Mouse (Mus musculus): ENCODE data around the gene Cryz. TPM values are rescaled to one million over a fixed set of nuclear protein-coding genes. Genes with fewer than 3 reads are reported as not detected.
A peak's percentile ranks its signal among the peaks of the same experiment; 100 is the strongest.

The Cryz gene
- polyA plus RNA-seq, 1 experiment from 2014 or later = 12.5 TPM

DNA sequence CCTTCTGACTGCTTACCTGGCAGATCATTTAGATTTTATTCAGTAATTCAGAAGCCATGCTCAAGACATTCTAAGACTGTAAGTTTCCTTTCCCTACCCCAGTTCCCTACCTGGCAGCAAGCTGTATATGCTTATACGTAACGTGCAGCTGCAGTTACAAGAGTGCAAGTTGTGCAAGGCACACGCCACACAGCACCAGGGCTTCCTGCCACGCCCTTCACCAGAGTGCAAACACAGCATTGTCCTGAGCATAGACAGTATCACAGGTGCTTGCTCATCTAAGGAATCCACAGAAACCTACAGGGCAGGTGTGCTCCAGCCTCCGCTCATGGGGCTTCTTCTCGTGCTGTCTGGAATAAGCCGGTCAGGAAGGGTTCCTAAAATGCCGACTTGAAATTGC lies 18.6 kb upstream of the Cryz start:
- no peak for ATAC-seq
- Histone ChIP-seq H3K4me3 (replicated peaks) (no peak overlapping the region), H3K9me3 (no peaks in the 10 kb centered on the region), H3K36me3 (peaks cover 15% of the 10 kb centered on the region), H3K9ac (replicated peaks) (no peak overlapping the region), H3K27me3 (no peaks in the 10 kb centered on the region), H3K4me2 (replicated peaks) (no peak overlapping the region), H3K27ac (no peak overlapping the region), H3K4me1 (replicated peaks) (no peaks in the 10 kb centered on the region)
- WGBS = 97% methylated on average over 8 of the region's 8 CpGs

DNA sequence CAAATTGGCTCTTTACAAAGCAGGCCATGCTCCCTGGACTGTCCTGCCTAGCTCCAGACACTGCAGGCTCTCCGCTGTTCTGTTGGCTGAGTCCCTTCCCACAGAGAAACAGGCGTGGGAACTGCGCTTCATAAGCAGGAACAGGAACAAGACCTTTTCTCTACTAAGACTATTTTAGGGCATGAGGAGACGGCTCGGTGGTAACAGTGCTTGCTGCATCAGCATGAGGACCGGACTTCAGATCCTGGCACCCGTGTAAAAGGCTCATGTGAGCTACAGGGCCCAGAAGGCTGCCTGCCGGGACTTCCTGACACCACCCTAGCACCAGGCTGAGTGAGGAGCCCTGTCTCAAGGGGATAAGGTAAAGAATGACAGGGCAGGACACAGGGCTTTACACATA lies 12.2 kb upstream of the Cryz start:
- Histone ChIP-seq H3K4me3 (replicated peaks) (no peak overlapping the region), H3K9ac (replicated peaks) (no peak overlapping the region), H3K36me3 (peaks cover 45% of the 10 kb centered on the region), H3K27ac (no peak overlapping the region), H3K4me1 (replicated peaks) (no peaks in the 10 kb centered on the region), H3K9me3 (no peaks in the 10 kb centered on the region), H3K27me3 (no peaks in the 10 kb centered on the region), H3K4me2 (replicated peaks) (no peak overlapping the region)
- no peak for ATAC-seq
- WGBS = 87% methylated on average over 8 of the region's 8 CpGs

DNA sequence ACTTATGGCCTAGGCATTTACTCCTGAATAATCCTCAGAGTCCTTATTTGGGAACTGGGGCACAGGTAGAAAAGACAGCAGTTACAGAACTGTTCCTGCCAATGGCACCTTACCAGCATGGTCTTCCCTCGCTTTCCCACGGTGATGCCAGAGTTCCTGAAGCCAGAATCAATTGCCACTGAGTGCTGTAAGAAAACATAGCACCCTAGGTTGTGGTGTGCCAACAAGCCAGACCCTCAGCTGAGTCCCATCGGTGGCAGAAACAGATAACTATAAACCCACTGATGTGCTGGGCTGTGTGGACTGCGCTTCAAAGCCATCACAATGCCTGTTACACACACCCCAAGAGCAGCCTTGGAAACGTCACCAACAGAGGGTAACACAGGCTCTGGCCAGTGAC lies 5.5 kb upstream of the Cryz start:
- no peaks in the 10 kb centered on the region for H3K9me3 ChIP-seq
- H3K4me1 ChIP-seq (replicated peaks) = no peaks in the 10 kb centered on the region
- no peak for ATAC-seq
- H3K36me3 ChIP-seq = peaks cover 71% of the 10 kb centered on the region
- no peaks in the 10 kb centered on the region for H3K27me3 ChIP-seq
- no peak overlapping the region for H3K9ac ChIP-seq (replicated peaks)
- no peak overlapping the region for H3K4me3 ChIP-seq (replicated peaks)
- H3K4me2 ChIP-seq (replicated peaks) = no peak overlapping the region
- 93% methylated on average over 5 of the region's 5 CpGs for WGBS
- no peak overlapping the region for H3K27ac ChIP-seq

DNA sequence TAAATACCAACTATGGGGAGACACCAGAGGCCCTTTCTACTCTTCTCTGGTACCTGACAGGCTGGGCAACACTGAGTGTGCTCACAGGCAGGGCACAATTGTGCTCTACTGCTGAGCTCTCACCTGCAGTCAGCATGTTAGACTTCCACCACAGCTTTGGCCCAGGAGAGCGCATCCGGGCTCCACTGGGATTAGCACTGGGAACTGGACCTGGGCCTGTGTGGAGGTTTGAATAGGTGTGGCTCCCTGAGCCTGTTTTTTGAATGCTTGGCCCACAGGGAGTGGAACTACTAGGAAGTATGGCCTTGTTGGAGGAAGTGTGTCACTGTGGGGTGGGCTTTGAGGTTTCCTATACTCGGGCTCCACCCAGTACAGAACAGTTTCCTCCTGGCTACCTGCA lies 4.9 kb upstream of the Cryz start:
- no peak for ATAC-seq
- Histone ChIP-seq H3K27ac (no peak overlapping the region), H3K9ac (replicated peaks) (no peak overlapping the region), H3K4me3 (replicated peaks) (no peak overlapping the region), H3K4me2 (replicated peaks) (no peak overlapping the region), H3K4me1 (replicated peaks) (peaks cover 3% of the 10 kb centered on the region), H3K9me3 (no peaks in the 10 kb centered on the region), H3K36me3 (peaks cover 65% of the 10 kb centered on the region), H3K27me3 (no peaks in the 10 kb centered on the region)
- WGBS = 92% methylated on average over 3 of the region's 3 CpGs

DNA sequence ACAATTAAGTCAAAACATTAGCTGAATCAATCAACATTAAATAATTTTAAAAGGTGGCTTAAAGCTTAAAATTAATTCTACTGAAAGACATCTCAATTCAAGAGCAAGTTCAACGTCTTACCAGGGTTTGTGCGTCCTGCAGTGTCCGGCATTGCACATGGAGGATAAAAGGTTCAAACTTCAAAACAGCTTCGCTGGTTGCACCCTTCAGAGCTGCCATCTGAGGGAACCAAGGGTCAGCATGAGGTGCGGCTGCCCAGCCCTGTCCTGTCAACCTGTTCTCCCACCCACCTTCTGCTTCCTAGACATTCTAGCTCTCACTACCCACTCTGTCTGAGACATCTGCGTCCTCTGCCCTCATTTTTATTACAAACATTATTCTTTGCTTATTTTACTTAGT lies 2.9 kb upstream of the Cryz start:
- no peak overlapping the region for H3K4me3 ChIP-seq (replicated peaks)
- no peak overlapping the region for H3K4me2 ChIP-seq (replicated peaks)
- no peak overlapping the region for H3K9ac ChIP-seq (replicated peaks)
- H3K27ac ChIP-seq = no peak overlapping the region
- H3K4me1 ChIP-seq (replicated peaks) = peaks cover 13% of the 10 kb centered on the region
- H3K27me3 ChIP-seq = no peaks in the 10 kb centered on the region
- no peaks in the 10 kb centered on the region for H3K9me3 ChIP-seq
- WGBS = 95% methylated on average over 6 of the region's 6 CpGs
- ATAC-seq = no peak
- H3K36me3 ChIP-seq = peaks cover 47% of the 10 kb centered on the region

DNA sequence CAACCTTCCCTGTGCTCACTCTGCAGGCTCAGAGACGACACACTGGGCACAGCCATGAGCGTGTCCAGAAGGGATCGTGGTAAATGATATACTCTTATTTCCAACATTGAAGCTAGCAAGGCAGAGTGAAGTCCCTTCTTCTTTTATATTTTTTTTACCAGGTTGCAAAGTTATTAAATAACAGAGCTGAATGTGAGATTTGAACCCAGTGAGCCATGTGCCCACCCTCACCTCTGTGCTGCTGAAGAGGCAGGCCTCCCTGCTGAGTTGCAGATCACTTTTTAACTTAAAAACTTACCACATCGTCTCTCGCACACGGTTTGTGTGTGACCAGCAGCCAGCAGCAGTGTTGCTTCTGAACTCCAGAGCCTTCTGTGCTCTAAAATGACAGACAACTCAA lies 2.4 kb upstream of the Cryz start:
- WGBS = 95% methylated on average over 6 of the region's 6 CpGs
- no peak overlapping the region for H3K27ac ChIP-seq
- H3K36me3 ChIP-seq = peaks cover 47% of the 10 kb centered on the region

DNA sequence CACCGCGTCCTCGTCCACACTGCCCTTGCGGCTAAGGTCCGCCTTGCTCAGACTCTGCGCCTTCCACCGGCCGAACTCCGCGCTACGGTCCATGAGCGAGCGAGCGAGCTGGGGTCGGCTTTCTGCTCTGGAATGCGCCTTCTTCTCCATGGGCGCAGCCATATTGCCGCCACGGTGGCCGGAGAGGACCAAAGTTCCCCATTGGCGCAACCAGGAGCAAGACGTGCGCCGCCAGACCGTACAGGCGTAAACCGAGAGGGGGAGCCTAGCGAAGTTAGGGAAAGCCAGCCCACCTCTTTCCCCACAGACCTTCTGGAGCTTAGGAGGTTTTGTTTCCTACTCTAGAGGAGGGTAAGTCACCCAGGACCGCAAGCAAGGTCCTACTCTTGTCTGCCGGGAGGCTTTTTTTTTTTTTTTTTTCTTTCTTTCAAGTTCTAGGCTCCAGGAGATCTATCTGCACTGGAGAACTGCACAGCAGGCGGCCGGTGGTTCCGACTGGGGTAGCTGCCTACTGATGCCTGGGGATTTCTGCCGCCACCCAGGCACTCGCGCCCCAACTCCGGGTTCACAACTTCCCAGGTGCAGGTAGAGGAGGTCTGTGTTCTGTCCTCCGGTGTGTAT lies 533 bp downstream of the Cryz start, which contains the start of gene Tyw3:
TSS of gene Tyw3 (minus strand) at position 171 of the 621 bp plus-strand sequence.
- Histone ChIP-seq H3K4me2 (replicated peaks) (peak within 1 kb of the TSS; percentile 74), H3K9ac (replicated peaks) (peak within 1 kb of the TSS; percentile 83), H3K36me3 (peaks cover 22% of the 10 kb centered on the region), H3K4me1 (replicated peaks) (peaks cover 13% of the 10 kb centered on the region), H3K9me3 (no peaks in the 10 kb centered on the region), H3K27me3 (no peaks in the 10 kb centered on the region), H3K27ac (peak within 1 kb of the TSS; percentile 93), H3K4me3 (replicated peaks) (peak within 1 kb of the TSS; percentile 89)
- WGBS = 1% methylated on average over 37 of the region's 38 CpGs
- ATAC-seq = peak; percentile 97

More for the DNA sequence above, 2.4 kb upstream of the Cryz start:
- no peaks in the 10 kb centered on the region for H3K9me3 ChIP-seq
- H3K27me3 ChIP-seq = no peaks in the 10 kb centered on the region
- no peak overlapping the region for H3K4me3 ChIP-seq (replicated peaks)
- no peak overlapping the region for H3K4me2 ChIP-seq (replicated peaks)
- no peak for ATAC-seq
- H3K4me1 ChIP-seq (replicated peaks) = peaks cover 13% of the 10 kb centered on the region
- no peak overlapping the region for H3K9ac ChIP-seq (replicated peaks)

DNA sequence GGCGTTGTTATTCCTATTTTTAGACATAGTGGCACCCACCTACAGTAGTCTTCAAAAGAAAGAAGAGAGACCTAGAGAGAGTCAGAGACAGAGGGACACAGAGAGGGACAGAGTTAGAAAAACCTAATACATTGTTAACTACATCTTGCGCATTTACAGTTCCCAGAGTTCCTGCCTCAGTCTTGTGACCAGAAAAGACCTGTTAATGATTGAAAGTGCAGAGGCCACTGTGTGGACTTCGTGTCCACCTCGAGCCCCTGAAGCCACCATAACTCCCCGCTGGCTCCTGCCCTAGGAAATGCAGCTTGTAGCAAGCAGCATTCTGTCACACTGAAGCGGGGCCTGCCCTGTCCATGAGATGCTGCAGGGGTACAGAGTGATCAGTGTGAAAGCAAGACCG lies 1.1 kb downstream of the Cryz start:
- peak overlapping the region; percentile 83 for H3K9ac ChIP-seq (replicated peaks)
- 40% methylated on average over 7 of the region's 7 CpGs for WGBS
- no peaks in the 10 kb centered on the region for H3K27me3 ChIP-seq
- peak overlapping the region; percentile 74 for H3K4me2 ChIP-seq (replicated peaks)
- H3K9me3 ChIP-seq = no peaks in the 10 kb centered on the region
- H3K4me3 ChIP-seq (replicated peaks) = peak overlapping the region; percentile 89
- H3K27ac ChIP-seq = no peak overlapping the region
- ATAC-seq = no peak
- H3K36me3 ChIP-seq = peaks cover 17% of the 10 kb centered on the region
- peaks cover 13% of the 10 kb centered on the region for H3K4me1 ChIP-seq (replicated peaks)

DNA sequence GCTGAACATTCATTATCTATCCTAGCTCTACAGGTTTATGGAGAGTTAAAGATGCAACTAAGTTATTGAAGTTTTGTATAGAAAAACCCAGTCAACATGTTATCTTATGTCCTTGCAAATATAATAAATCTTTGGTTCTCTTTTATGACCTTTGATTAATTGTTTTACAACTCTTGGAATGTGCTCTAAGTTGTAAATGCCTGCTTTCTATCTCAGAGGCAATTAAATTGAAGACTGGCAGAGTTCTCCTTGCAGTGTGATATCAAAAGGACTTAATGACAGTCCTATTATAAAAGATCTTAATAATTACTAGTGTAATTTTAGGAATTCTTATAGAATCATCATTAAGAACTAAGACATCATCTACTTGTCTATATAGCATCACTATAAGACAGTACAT lies 5.6 kb downstream of the Cryz start:
- ATAC-seq = no peak
- H3K27me3 ChIP-seq = no peaks in the 10 kb centered on the region
- H3K36me3 ChIP-seq = peaks cover 6% of the 10 kb centered on the region; the same call in 1 of the 2 replicates
- no peak overlapping the region for H3K4me3 ChIP-seq (replicated peaks)
- no peak overlapping the region for H3K4me2 ChIP-seq (replicated peaks)
- peaks cover 10% of the 10 kb centered on the region for H3K4me1 ChIP-seq (replicated peaks)
- H3K27ac ChIP-seq = no peak overlapping the region
- H3K9ac ChIP-seq (replicated peaks) = no peak overlapping the region
- no peaks in the 10 kb centered on the region for H3K9me3 ChIP-seq

DNA sequence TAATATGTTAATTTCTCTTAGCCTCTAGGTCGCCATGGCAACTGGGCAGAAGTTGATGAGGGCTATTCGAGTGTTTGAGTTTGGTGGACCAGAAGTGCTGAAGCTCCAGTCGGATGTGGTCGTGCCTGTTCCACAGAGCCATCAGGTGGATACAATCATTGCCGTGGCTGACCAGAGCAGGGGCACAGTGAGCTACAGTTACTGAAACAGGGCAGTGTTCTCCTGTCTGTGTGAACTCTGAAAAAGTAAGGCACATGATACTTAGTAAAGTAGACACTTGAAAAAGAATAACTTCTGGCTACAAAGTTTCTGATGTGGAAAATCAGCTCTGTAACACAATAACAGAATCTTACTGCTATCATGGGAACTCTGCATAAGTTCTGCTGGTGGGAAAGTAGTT lies 8.4 kb downstream of the Cryz start:
- H3K4me3 ChIP-seq (replicated peaks) = no peak overlapping the region
- H3K4me2 ChIP-seq (replicated peaks) = no peak overlapping the region
- no peaks in the 10 kb centered on the region for H3K9me3 ChIP-seq
- WGBS = 59% methylated on average over 5 of the region's 5 CpGs
- peaks cover 6% of the 10 kb centered on the region; the same call in 1 of the 2 replicates for H3K36me3 ChIP-seq
- no peak for ATAC-seq
- no peak overlapping the region for H3K9ac ChIP-seq (replicated peaks)
- no peaks in the 10 kb centered on the region for H3K4me1 ChIP-seq (replicated peaks)
- no peaks in the 10 kb centered on the region for H3K27me3 ChIP-seq
- no peak overlapping the region for H3K27ac ChIP-seq

DNA sequence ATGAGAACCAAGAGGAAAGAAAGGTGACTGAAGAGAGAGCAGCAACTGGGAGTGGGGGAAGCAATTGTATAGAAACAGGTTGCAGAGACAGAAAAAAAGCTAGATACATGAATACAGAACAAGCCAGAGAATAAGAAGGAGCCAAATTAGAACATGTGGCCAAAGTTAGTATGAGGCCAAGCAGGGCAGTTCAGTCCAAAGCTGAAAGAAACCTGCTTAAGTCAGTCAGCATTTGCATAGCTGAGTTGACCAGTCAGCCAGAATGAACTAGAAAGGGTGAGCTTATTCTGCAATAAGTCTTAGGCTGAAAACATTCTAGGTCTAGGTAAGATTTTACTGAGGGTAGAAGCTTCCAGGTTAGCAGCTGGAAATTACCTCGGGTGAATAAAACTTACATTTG lies 11.4 kb downstream of the Cryz start:
- no peaks in the 10 kb centered on the region for H3K9me3 ChIP-seq
- H3K4me1 ChIP-seq (replicated peaks) = no peaks in the 10 kb centered on the region
- H3K9ac ChIP-seq (replicated peaks) = no peak overlapping the region
- H3K4me3 ChIP-seq (replicated peaks) = no peak overlapping the region
- peaks cover 11% of the 10 kb centered on the region for H3K36me3 ChIP-seq
- H3K27me3 ChIP-seq = no peaks in the 10 kb centered on the region
- H3K4me2 ChIP-seq (replicated peaks) = no peak overlapping the region
- H3K27ac ChIP-seq = no peak overlapping the region
- ATAC-seq = no peak
- WGBS = 86% methylated on average over 1 of the region's 1 CpGs

DNA sequence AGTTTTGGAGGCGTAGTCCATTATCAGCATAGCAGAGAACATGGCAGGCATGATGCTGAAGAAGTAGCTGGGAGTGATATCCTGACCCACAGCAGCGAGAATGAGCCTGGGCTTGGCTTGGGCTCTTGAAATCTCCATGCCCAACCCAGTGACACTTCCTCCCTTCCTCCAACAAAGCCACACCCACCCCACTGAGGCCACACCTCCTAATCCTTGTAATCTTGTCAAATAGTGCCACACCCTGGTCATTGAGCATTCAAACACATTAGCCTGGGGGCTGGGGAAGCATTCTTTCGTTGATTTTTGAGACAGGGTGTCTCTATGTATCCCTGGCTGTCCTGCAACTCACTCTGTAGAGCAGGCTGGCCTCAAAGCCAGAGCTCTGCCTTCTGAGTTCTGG lies 15.4 kb downstream of the Cryz start:
- H3K9ac ChIP-seq (replicated peaks) = no peak overlapping the region
- 87% methylated on average over 3 of the region's 3 CpGs for WGBS
- no peak for ATAC-seq
- H3K4me2 ChIP-seq (replicated peaks) = no peak overlapping the region
- no peaks in the 10 kb centered on the region for H3K9me3 ChIP-seq
- no peak overlapping the region for H3K27ac ChIP-seq
- no peaks in the 10 kb centered on the region for H3K27me3 ChIP-seq
- H3K4me3 ChIP-seq (replicated peaks) = no peak overlapping the region
- no peaks in the 10 kb centered on the region for H3K4me1 ChIP-seq (replicated peaks)
- peaks cover 5% of the 10 kb centered on the region; the same call in 1 of the 2 replicates for H3K36me3 ChIP-seq

DNA sequence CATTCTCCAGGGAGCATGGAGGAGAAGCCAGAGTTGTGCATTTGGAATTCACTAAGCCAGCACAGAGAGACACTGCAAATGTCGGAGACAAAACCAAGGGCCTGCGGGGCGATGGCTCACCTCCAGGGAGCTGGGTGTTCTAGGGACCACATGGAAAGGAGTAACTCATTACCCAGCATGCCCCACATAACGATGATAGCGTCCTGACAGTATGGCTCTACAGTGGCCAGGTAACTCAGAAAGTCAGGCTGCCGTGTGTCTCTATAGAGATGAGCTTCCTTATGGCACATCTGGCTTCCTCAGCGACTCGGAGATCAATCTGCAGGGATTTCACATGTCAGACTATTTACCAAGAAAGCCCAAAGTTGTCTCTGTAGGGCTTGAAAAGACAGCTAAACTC lies 18.3 kb downstream of the Cryz start:
- no peak overlapping the region for H3K9ac ChIP-seq (replicated peaks)
- no peaks in the 10 kb centered on the region for H3K9me3 ChIP-seq
- no peaks in the 10 kb centered on the region for H3K27me3 ChIP-seq
- H3K27ac ChIP-seq = no peak overlapping the region
- WGBS = 82% methylated on average over 8 of the region's 8 CpGs
- no peak overlapping the region for H3K4me2 ChIP-seq (replicated peaks)
- ATAC-seq = peak; percentile 53; the same call in 1 of the 2 replicates
- no peaks in the 10 kb centered on the region for H3K4me1 ChIP-seq (replicated peaks)
- no peak overlapping the region for H3K4me3 ChIP-seq (replicated peaks)
- H3K36me3 ChIP-seq = peaks cover 5% of the 10 kb centered on the region; the same call in 1 of the 2 replicates

Measured in midbrain, embryonic 13.5 days (tissue).